Mouse (Mus musculus): Measurements from ENCODE around the gene Rnf223. TPM values are rescaled to one million over a fixed set of nuclear protein-coding genes. Genes with fewer than 3 reads are reported as not detected.

Rnf223 gene
- polyA plus RNA-seq, 1 experiment from 2014 or later, result not detected

GRCm38 (mm10) chr4:156109570-156110331 is 20.6 kb upstream of the Rnf223 start, which contains the start of gene 9430015G10Rik:
Gene 9430015G10Rik (plus strand): TSS chr4:156109982.
- no peaks in the 10 kb centered on the region; the same call in 1 of the 2 replicates for H3K4me1 ChIP-seq (ENCODE audit: control insufficient read depth, insufficient read depth, low read length)
- peak within 1 kb of the TSS; percentile 54 for H3K4me2 ChIP-seq
- ATAC-seq (replicated peaks; ENCODE audit: insufficient number of reproducible peaks, low FRiP score, low TSS enrichment), result peak; percentile 97
- peak within 1 kb of the TSS; percentile 88 for H3K9ac ChIP-seq (ENCODE audit: low read depth, low read length)
- peak within 1 kb of the TSS; percentile 80 for H3K4me3 ChIP-seq (ENCODE audit: low read depth, low read length)
- H3K9me3 ChIP-seq (replicated peaks; ENCODE audit: control insufficient read depth, low read length), result no peaks in the 10 kb centered on the region
- WGBS (ENCODE audit: insufficient replicate concordance), result under 1% methylated on average over 60 of the region's 60 CpGs
- H3K36me3 ChIP-seq (ENCODE audit: control insufficient read depth, insufficient read depth, low read length), result no peaks in the 10 kb centered on the region
- H3K27ac ChIP-seq (ENCODE audit: low read depth, low read length), result peak within 1 kb of the TSS; percentile 85
- no peaks in the 10 kb centered on the region for H3K27me3 ChIP-seq (ENCODE audit: control insufficient read depth, insufficient read depth, low read length)

DNA sequence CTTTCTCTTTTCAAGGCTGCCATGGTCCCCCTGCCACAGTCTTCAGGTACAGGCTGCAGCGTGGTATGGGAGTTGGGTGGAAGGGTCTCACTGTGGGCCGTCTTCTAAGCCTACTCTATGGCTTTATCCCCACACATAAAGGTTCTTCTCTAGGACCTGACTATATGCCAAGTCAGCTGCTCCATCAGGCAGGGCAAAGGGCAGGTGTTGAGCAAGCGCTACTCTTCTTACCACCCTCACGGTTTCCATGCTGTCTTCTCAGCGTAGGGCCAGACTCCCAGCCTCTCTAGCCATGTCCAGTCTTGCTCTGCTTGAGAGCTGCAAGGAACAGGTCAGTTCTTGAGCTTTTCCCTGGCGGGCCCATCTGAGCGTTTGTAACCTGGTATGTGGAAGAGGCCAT is 6.2 kb upstream of the Rnf223 start:
- WGBS (ENCODE audit: insufficient replicate concordance), result 97% methylated on average over 7 of the region's 7 CpGs
- no peak overlapping the region for H3K4me3 ChIP-seq (ENCODE audit: low read depth, low read length)
- peaks cover 38% of the 10 kb centered on the region for H3K36me3 ChIP-seq (ENCODE audit: control insufficient read depth, insufficient read depth, low read length)
- no peaks in the 10 kb centered on the region for H3K4me1 ChIP-seq (ENCODE audit: control insufficient read depth, insufficient read depth, low read length)
- no peak for ATAC-seq (replicated peaks; ENCODE audit: insufficient number of reproducible peaks, low FRiP score, low TSS enrichment)
- H3K27ac ChIP-seq (ENCODE audit: low read depth, low read length), result no peak overlapping the region
- no peak overlapping the region for H3K4me2 ChIP-seq
- no peaks in the 10 kb centered on the region for H3K9me3 ChIP-seq (replicated peaks; ENCODE audit: control insufficient read depth, low read length)
- no peak overlapping the region for H3K9ac ChIP-seq (ENCODE audit: low read depth, low read length)
- no peaks in the 10 kb centered on the region for H3K27me3 ChIP-seq (ENCODE audit: control insufficient read depth, insufficient read depth, low read length)

DNA sequence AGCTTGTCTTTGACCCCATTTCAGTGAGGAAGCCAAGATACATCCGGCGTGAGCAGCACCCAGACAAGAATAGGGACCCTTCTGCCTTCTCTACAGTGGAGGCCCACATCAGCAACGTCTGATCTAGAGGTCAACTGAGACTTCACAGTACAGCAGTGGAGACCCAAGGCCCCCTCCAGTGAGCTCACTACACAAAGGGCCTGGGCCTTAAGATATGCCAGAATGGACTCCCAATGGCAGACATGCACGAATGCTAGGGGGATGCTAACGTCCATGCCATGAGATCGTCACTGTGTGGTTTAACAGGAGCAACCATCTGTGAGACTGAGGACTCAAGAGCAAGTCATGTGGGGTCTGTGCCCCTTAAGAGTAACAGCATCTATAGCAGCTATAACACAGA is 4.9 kb upstream of the Rnf223 start:
- Histone ChIP-seq H3K27me3 (ENCODE audit: control insufficient read depth, insufficient read depth, low read length) (no peaks in the 10 kb centered on the region), H3K27ac (ENCODE audit: low read depth, low read length) (no peak overlapping the region), H3K4me2 (no peak overlapping the region), H3K4me3 (ENCODE audit: low read depth, low read length) (no peak overlapping the region), H3K4me1 (ENCODE audit: control insufficient read depth, insufficient read depth, low read length) (no peaks in the 10 kb centered on the region), H3K9me3 (replicated peaks; ENCODE audit: control insufficient read depth, low read length) (no peaks in the 10 kb centered on the region), H3K9ac (ENCODE audit: low read depth, low read length) (no peak overlapping the region), H3K36me3 (ENCODE audit: control insufficient read depth, insufficient read depth, low read length) (peaks cover 29% of the 10 kb centered on the region)
- ATAC-seq (replicated peaks; ENCODE audit: insufficient number of reproducible peaks, low FRiP score, low TSS enrichment), result no peak
- WGBS (ENCODE audit: insufficient replicate concordance), result 94% methylated on average over 6 of the region's 6 CpGs

GRCm38 (mm10) chr4:156126841-156127240 is 3.5 kb upstream of the Rnf223 start:
- H3K4me2 ChIP-seq, result no peak overlapping the region
- WGBS (ENCODE audit: insufficient replicate concordance), result 86% methylated on average over 7 of the region's 7 CpGs
- no peaks in the 10 kb centered on the region for H3K27me3 ChIP-seq (ENCODE audit: control insufficient read depth, insufficient read depth, low read length)
- H3K36me3 ChIP-seq (ENCODE audit: control insufficient read depth, insufficient read depth, low read length), result peaks cover 29% of the 10 kb centered on the region
- no peaks in the 10 kb centered on the region for H3K9me3 ChIP-seq (replicated peaks; ENCODE audit: control insufficient read depth, low read length)
- no peak overlapping the region for H3K4me3 ChIP-seq (ENCODE audit: low read depth, low read length)
- H3K4me1 ChIP-seq (ENCODE audit: control insufficient read depth, insufficient read depth, low read length), result peaks cover 3% of the 10 kb centered on the region; the same call in 1 of the 2 replicates
- H3K27ac ChIP-seq (ENCODE audit: low read depth, low read length), result no peak overlapping the region
- no peak overlapping the region for H3K9ac ChIP-seq (ENCODE audit: low read depth, low read length)
- ATAC-seq (replicated peaks; ENCODE audit: insufficient number of reproducible peaks, low FRiP score, low TSS enrichment), result no peak

DNA sequence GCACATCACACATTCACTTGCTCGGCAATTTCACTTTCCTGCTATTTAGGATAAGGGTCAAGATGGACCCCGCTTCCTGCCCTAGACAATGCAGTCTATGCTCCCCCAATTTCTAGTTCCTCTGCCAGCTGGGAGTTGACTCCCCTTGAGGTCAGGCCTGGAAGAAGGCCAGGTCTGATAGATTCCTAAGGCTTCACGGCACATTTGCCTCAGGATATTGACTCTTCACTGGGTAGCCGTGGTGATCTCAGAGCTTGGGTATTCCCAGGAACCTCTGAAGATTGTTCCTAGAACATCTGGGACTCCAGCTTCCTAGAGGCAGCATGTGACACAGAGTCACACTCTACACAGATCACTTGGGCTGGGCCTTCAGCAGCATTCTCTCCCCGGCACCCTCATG is 1.6 kb upstream of the Rnf223 start:
- Histone ChIP-seq H3K4me3 (ENCODE audit: low read depth, low read length) (no peak overlapping the region), H3K27ac (ENCODE audit: low read depth, low read length) (no peak overlapping the region), H3K27me3 (ENCODE audit: control insufficient read depth, insufficient read depth, low read length) (no peaks in the 10 kb centered on the region), H3K9ac (ENCODE audit: low read depth, low read length) (no peak overlapping the region), H3K36me3 (ENCODE audit: control insufficient read depth, insufficient read depth, low read length) (peaks cover 21% of the 10 kb centered on the region), H3K4me1 (ENCODE audit: control insufficient read depth, insufficient read depth, low read length) (peaks cover 3% of the 10 kb centered on the region; the same call in 1 of the 2 replicates), H3K9me3 (replicated peaks; ENCODE audit: control insufficient read depth, low read length) (no peaks in the 10 kb centered on the region), H3K4me2 (no peak overlapping the region)
- no peak for ATAC-seq (replicated peaks; ENCODE audit: insufficient number of reproducible peaks, low FRiP score, low TSS enrichment)
- WGBS (ENCODE audit: insufficient replicate concordance), result 76% methylated on average over 5 of the region's 5 CpGs

DNA sequence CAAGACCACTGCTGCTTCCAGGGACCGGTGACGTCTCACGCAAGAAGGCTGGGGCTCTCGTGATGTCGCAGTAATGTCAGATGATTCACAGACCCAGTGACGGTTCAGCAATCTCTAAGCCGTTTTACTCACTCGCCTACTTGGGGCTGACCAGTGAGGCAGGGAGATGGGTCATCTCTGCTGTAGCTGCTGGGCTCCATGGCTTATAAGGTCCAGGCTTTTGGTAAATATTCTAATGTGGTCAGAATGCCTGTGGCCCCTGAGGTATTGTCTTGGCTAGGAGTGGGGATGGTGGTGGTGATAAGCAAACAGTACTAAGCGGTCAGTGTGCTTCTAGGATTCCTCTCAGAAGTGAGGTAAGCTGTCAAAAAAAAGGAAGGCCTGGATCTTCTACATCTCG is 627 bp downstream of the Rnf223 start:
- Histone ChIP-seq H3K4me1 (ENCODE audit: control insufficient read depth, insufficient read depth, low read length) (peaks cover 3% of the 10 kb centered on the region; the same call in 1 of the 2 replicates), H3K27me3 (ENCODE audit: control insufficient read depth, insufficient read depth, low read length) (no peaks in the 10 kb centered on the region), H3K4me2 (no peak overlapping the region), H3K36me3 (ENCODE audit: control insufficient read depth, insufficient read depth, low read length) (peaks cover 7% of the 10 kb centered on the region; the same call in 1 of the 2 replicates), H3K9me3 (replicated peaks; ENCODE audit: control insufficient read depth, low read length) (no peaks in the 10 kb centered on the region), H3K4me3 (ENCODE audit: low read depth, low read length) (no peak overlapping the region), H3K9ac (ENCODE audit: low read depth, low read length) (0 out of 2 replicates have a peak overlapping the region, but pooled peaks have one; percentile 28), H3K27ac (ENCODE audit: low read depth, low read length) (no peak overlapping the region)
- 78% methylated on average over 10 of the region's 10 CpGs for WGBS (ENCODE audit: insufficient replicate concordance)
- no peak for ATAC-seq (replicated peaks; ENCODE audit: insufficient number of reproducible peaks, low FRiP score, low TSS enrichment)

- H3K4me2 ChIP-seq, result no peak overlapping the region
- no peak overlapping the region for H3K9ac ChIP-seq (ENCODE audit: low read depth, low read length)
- peaks cover 3% of the 10 kb centered on the region; the same call in 1 of the 2 replicates for H3K4me1 ChIP-seq (ENCODE audit: control insufficient read depth, insufficient read depth, low read length)
- no peak overlapping the region for H3K27ac ChIP-seq (ENCODE audit: low read depth, low read length)
- H3K4me3 ChIP-seq (ENCODE audit: low read depth, low read length), result no peak overlapping the region
- 0 out of 2 replicates have a peak, but pooled peaks cover under 1% of the 10 kb centered on the region for H3K9me3 ChIP-seq (replicated peaks; ENCODE audit: control insufficient read depth, low read length)
- ATAC-seq (replicated peaks; ENCODE audit: insufficient number of reproducible peaks, low FRiP score, low TSS enrichment), result no peak
- no peaks in the 10 kb centered on the region for H3K27me3 ChIP-seq (ENCODE audit: control insufficient read depth, insufficient read depth, low read length)
- H3K36me3 ChIP-seq (ENCODE audit: control insufficient read depth, insufficient read depth, low read length), result no peaks in the 10 kb centered on the region
- 62% methylated on average over 5 of the region's 5 CpGs for WGBS (ENCODE audit: insufficient replicate concordance)
Measured at GRCm38 (mm10) chr4:156133334-156133733, 3.0 kb downstream of the Rnf223 start.

GRCm38 (mm10) chr4:156133943-156134605 is 3.8 kb downstream of the Rnf223 start:
- Histone ChIP-seq H3K4me2 (no peak overlapping the region), H3K9ac (ENCODE audit: low read depth, low read length) (no peak overlapping the region), H3K27me3 (ENCODE audit: control insufficient read depth, insufficient read depth, low read length) (no peaks in the 10 kb centered on the region), H3K27ac (ENCODE audit: low read depth, low read length) (no peak overlapping the region), H3K9me3 (replicated peaks; ENCODE audit: control insufficient read depth, low read length) (0 out of 2 replicates have a peak, but pooled peaks cover 3% of the 10 kb centered on the region), H3K36me3 (ENCODE audit: control insufficient read depth, insufficient read depth, low read length) (no peaks in the 10 kb centered on the region), H3K4me3 (ENCODE audit: low read depth, low read length) (no peak overlapping the region), H3K4me1 (ENCODE audit: control insufficient read depth, insufficient read depth, low read length) (peaks cover 3% of the 10 kb centered on the region; the same call in 1 of the 2 replicates)
- WGBS (ENCODE audit: insufficient replicate concordance), result 78% methylated on average over 12 of the region's 12 CpGs
- ATAC-seq (replicated peaks; ENCODE audit: insufficient number of reproducible peaks, low FRiP score, low TSS enrichment), result no peak
